Mouse (Mus musculus): Measurements from ENCODE around the gene Sgip1. TPM values are rescaled to one million over a fixed set of nuclear protein-coding genes. Genes with fewer than 3 reads are reported as not detected.

Sgip1 gene
- total RNA-seq, 1 experiment from 2014 or later = 2.4 TPM

DNA sequence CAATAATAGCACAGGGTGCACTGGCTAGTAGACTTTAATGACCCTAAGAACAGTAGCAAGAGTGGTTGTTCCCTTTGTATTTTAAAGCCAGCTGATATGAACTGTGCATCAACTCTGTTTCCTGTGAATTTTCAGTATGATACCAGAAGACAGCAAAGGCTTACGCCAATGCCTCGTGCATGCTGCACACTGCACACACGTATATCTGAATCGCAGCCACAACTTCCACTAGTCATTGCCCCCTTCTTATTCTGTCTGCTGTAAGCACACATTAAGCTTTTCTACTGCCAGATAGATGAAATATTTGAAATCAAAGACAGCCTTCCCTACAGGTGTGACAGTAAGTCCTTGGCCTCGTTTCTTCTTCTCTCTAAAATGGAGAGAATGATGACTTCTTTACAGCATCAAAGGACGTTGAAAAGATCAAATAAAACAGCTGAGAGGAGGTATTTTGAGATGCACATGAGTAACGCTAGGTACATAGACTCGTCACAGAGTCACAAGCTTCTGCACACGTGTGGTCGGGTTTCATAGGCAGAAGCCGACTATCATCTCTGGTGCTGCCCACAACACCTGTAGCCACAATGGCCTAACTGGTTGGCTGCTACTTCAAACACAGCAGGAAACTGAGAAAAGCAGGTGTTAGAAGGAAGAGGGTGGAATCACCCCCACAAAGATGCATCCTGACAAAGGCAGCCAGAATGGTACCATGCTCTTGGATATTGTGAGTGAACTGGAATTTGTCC lies 249.7 kb downstream of the Sgip1 start:
- ATAC-seq (ENCODE audit: extremely low read depth, insufficient number of reproducible peaks, low FRiP score, poor library complexity, severe bottlenecking) = no peak

DNA sequence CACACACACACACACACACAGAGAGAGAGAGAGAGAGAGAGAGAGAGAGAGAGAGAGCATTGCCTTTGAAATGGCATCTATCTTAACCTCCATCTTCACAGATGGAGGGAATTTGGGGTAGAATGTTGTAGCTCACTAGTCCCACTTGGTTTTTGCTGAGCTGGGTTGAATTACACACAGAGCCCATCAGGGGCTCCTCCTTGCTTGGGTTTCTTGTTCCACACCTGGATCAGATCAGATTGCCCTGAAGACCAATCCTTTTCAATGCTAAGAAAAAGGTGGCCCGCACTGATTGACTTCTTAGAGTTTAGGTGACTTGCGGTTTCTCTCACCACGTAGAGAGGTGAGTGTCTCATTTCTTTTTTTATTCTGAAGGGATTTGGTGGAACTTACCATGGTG lies 250.6 kb downstream of the Sgip1 start:
- ATAC-seq (ENCODE audit: extremely low read depth, insufficient number of reproducible peaks, low FRiP score, poor library complexity, severe bottlenecking) = no peak

DNA sequence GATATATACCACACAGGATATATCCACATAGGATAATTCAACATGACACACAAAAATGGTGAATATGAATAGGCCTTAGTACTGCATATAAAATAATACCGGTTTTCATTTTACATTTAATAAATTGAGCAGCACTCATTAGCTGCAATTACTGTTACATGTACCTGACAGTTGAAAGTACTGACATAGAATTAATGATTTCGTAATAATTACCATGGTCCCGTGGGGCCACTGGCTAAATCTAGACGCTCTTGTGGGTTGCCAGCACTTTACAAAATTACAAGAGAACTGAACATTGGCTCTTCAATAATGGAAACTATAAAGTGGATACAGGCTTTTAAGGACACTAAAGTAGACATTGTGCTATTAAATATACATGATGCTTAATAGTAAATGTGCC lies 263.6 kb downstream of the Sgip1 start:
- no peak for ATAC-seq (ENCODE audit: extremely low read depth, insufficient number of reproducible peaks, low FRiP score, poor library complexity, severe bottlenecking)

GRCm38 (mm10) chr4:103005190-103005945 lies 264.3 kb downstream of the Sgip1 start:
- ATAC-seq (ENCODE audit: extremely low read depth, insufficient number of reproducible peaks, low FRiP score, poor library complexity, severe bottlenecking) = no peak

DNA sequence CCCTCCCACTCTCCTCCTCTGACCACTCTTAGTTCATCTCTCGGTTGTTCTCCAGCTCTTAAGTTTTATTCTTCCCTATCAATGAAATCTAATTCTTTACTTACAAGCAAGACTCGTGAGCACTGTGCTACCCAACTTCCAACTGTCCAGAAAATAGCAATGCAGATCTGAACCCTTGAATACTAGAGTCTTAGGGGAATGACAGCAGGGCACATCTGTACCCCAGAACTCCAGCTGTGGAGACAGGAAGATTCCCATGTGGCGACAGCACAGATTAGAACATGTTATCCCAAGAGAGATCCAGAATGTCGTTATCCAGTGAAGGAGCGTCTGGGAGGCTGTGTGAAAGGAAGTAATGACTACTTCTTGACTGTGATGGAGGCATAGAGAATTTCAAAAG lies 265.2 kb downstream of the Sgip1 start:
- no peak for ATAC-seq (ENCODE audit: extremely low read depth, insufficient number of reproducible peaks, low FRiP score, poor library complexity, severe bottlenecking)

DNA sequence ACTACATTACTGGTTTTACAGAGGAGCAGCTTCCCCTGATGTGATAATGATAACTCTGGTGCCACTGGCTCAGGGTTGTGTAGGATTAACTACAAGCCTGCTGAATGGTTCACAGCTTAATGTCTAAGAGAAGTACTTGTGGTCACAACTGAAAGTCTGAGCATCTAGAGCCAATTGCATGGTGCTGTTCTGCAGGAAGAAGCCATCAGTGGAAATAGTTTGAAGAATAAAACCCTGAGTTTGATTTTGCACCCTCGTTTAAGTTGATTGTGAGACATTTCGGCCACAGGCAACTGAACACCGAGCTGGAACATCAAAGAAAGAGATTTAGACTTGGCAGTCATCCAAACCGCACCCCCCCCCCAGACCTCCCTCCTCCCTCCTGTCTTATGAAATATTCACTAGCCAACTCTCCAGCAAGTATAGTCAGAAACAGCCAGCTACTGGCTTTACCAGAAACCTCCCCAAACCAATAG lies 265.9 kb downstream of the Sgip1 start:
- no peak for ATAC-seq (ENCODE audit: extremely low read depth, insufficient number of reproducible peaks, low FRiP score, poor library complexity, severe bottlenecking)

GRCm38 (mm10) chr4:103010734-103011133 lies 269.6 kb downstream of the Sgip1 start:
- ATAC-seq (ENCODE audit: extremely low read depth, insufficient number of reproducible peaks, low FRiP score, poor library complexity, severe bottlenecking) = no peak

DNA sequence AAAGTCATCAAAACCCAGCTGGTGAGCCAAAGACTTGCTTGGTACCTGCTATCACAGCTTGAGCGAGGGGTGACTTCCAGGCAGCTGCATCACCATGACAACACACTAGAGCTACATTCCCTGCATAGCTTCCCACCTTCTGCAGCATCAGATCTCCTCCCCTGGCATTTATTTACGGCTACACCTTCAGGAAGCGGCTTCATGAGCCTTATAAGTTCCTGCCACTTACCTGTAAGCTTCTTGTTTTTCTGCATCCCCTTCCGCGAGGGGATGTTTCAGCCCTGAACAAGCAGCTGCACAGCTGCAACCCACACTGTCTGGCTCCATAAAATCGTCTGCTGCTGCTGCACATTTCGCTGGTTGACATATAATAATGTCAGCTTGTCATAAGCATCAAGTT lies 270.7 kb downstream of the Sgip1 start:
- ATAC-seq (ENCODE audit: extremely low read depth, insufficient number of reproducible peaks, low FRiP score, poor library complexity, severe bottlenecking) = no peak

- ATAC-seq (ENCODE audit: extremely low read depth, insufficient number of reproducible peaks, low FRiP score, poor library complexity, severe bottlenecking) = no peak
Measured at GRCm38 (mm10) chr4:103013490-103013889, 272.4 kb downstream of the Sgip1 start.

Other genes with a start within 250 kb of the Sgip1 start
- gene Tctex1d1, start 237.3 kb downstream of the Sgip1 start, total RNA-seq (2017) = not detected in 2 replicates